Mouse (Mus musculus): ENCODE results near the gene Tal1. TPM values are rescaled to one million over a fixed set of nuclear protein-coding genes. Genes with fewer than 3 reads are reported as not detected.

Gene Tal1
- polyA plus RNA-seq, 1 experiment, result 0.04 TPM

- Histone ChIP-seq H3K4me3 (ENCODE audit: insufficient read depth, poor library complexity, severe bottlenecking) (no peak overlapping the region), H3K79me3 (ENCODE audit: low read depth) (no peaks in the 10 kb centered on the region), H3ac (ENCODE audit: control insufficient read depth, insufficient read length, low read depth) (no peak overlapping the region), H3K79me2 (ENCODE audit: control insufficient read depth, insufficient read depth) (no peaks in the 10 kb centered on the region), H3K36me3 (ENCODE audit: control insufficient read depth, insufficient read depth) (no peaks in the 10 kb centered on the region), H3K27me3 (ENCODE audit: control insufficient read depth, insufficient read depth, insufficient read length) (peaks cover 4% of the 10 kb centered on the region)
- TF ChIP-seq CEBPB (IDR thresholded peaks at IDR 0.05; ENCODE audit: low read depth) (no peak), MAX (IDR thresholded peaks at IDR 0.05) (no peak), CTCF (IDR thresholded peaks at IDR 0.05; ENCODE audit: control insufficient read depth, insufficient read depth, insufficient read length) (no peak), USF1 (IDR thresholded peaks at IDR 0.05; ENCODE audit: low read depth) (no peak), MYOD1 (IDR thresholded peaks at IDR 0.05; ENCODE audit: control insufficient read depth, insufficient read length, low read depth) (no peak), FOSL1 (IDR thresholded peaks at IDR 0.05; ENCODE audit: insufficient read depth, low read length, poor library complexity, severe bottlenecking) (no peak), MYOG (IDR thresholded peaks at IDR 0.05; ENCODE audit: control insufficient read depth, extremely low read depth, insufficient read length) (no peak)
Observed at GRCm38 (mm10) chr4:115121162-115121561, 64.9 kb downstream of the Tal1 start.

Other genes with a start within 250 kb of the Tal1 start
- gene Gm12830, start 234.7 kb upstream of the Tal1 start, polyA plus RNA-seq (2012; fragmentation: generic; extraction: Trizol), result not detected
- gene Foxd2, start 147.6 kb upstream of the Tal1 start, polyA plus RNA-seq (2012; fragmentation: generic; extraction: Trizol), result 0.57 TPM
- not detected for gene Foxe3, start 130.4 kb upstream of the Tal1 start, polyA plus RNA-seq (2012; fragmentation: generic; extraction: Trizol)
- 28.6 TPM for gene Cmpk1, start 69.2 kb upstream of the Tal1 start, polyA plus RNA-seq (2012; fragmentation: generic; extraction: Trizol)
- 3.5 TPM for gene Stil, start 56.3 kb upstream of the Tal1 start, polyA plus RNA-seq (2012; fragmentation: generic; extraction: Trizol)
- not detected for gene Pdzk1ip1, start 32.3 kb downstream of the Tal1 start, polyA plus RNA-seq (2012; fragmentation: generic; extraction: Trizol)
- not detected for gene Cyp4x1, start 77.9 kb downstream of the Tal1 start, polyA plus RNA-seq (2012; fragmentation: generic; extraction: Trizol)
- not detected for gene Cyp4a29, start 185.7 kb downstream of the Tal1 start, polyA plus RNA-seq (2012; fragmentation: generic; extraction: Trizol)
- gene Cyp4a12a, start 242.6 kb downstream of the Tal1 start, polyA plus RNA-seq (2012; fragmentation: generic; extraction: Trizol), result not detected

All from C2C12 (cell line).